Comparison of ENCODE assay signal across 8 mouse cellular contexts in the genomic region with DNA sequence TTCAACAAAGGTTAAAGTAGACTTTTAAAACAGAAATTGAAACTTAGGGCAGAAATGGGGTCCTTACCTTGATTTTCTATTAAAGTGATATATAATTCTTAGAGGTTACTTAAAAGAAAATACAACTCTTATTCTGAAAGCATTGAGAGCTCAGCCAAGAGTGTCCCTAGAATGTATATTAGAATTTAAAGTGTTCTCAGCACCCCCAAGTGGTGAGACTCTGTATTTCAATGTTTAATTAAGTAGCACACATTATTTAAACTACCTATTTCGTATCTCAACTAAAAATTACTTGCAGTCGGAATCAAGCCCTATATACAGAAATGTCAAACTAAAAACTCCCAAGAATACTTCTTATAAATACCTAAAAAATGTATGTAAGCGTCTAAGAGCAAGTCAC. TPM values are rescaled to one million over a fixed set of nuclear protein-coding genes. Genes with fewer than 3 reads are reported as not detected.
DNase-seq lines count a peak whose midpoint lies in the region; ATAC-seq lines count a peak whose summit lies in the region.

No protein-coding gene starts in this region.

- H3K36me3 ChIP-seq in midbrain, embryonic 11.5 days (ENCODE audit: control insufficient read depth, insufficient read depth, low read length): no peaks in the 10 kb centered on the region
- peaks cover 22% of the 10 kb centered on the region; the same call in 1 of the 2 replicates for H3K36me3 ChIP-seq in midbrain, embryonic 13.5 days
- H3K36me3 ChIP-seq in heart, embryonic 12.5 days: peaks cover 30% of the 10 kb centered on the region

- H3K27ac ChIP-seq in midbrain, embryonic 11.5 days (ENCODE audit: low read depth, low read length): no peak overlapping the region
- no peak overlapping the region for H3K27ac ChIP-seq in midbrain, embryonic 13.5 days
- H3K27ac ChIP-seq in heart, embryonic 12.5 days (ENCODE audit: poor library complexity, severe bottlenecking): no peak overlapping the region

- H3K9me3 ChIP-seq in midbrain, embryonic 11.5 days (ENCODE audit: control insufficient read depth, low read length): no peaks in the 10 kb centered on the region
- H3K9me3 ChIP-seq in midbrain, embryonic 13.5 days: no peaks in the 10 kb centered on the region
- H3K9me3 ChIP-seq in heart, embryonic 12.5 days (replicated peaks): no peaks in the 10 kb centered on the region

- peak; percentile 50 for DNase-seq in gastrocnemius, adult 18-20 months (ENCODE audit: low spot score)
- no peak for DNase-seq in gastrocnemius, adult 8-10 months (ENCODE audit: low spot score in 2 of 2)
- DNase-seq in midbrain, embryonic 11.5 days (ENCODE audit: low spot score, missing footprints): peak; percentile 86
- DNase-seq in embryo, embryonic 10 days (ENCODE audit: low spot score): peak; percentile 60
- peak; percentile 47 for DNase-seq in lung, postnatal 25 days (ENCODE audit: low spot score)
- no peak for DNase-seq in urinary bladder, adult 18-20 months (ENCODE audit: low spot score in 2 of 2)

- H3K27me3 ChIP-seq in midbrain, embryonic 11.5 days (ENCODE audit: control insufficient read depth, insufficient read depth, low read length): no peaks in the 10 kb centered on the region
- H3K27me3 ChIP-seq in midbrain, embryonic 13.5 days: no peaks in the 10 kb centered on the region
- no peaks in the 10 kb centered on the region for H3K27me3 ChIP-seq in heart, embryonic 12.5 days (replicated peaks)

- peak; percentile 42; the same call in 1 of the 2 replicates for ATAC-seq in midbrain, embryonic 11.5 days (ENCODE audit: low FRiP score)
- no peak for ATAC-seq in midbrain, embryonic 13.5 days
- no peak for ATAC-seq in heart, embryonic 12.5 days (ENCODE audit: insufficient number of reproducible peaks, low FRiP score)

- no peaks in the 10 kb centered on the region for H3K4me1 ChIP-seq in midbrain, embryonic 11.5 days (ENCODE audit: control insufficient read depth, insufficient read depth, low read length)
- no peaks in the 10 kb centered on the region for H3K4me1 ChIP-seq in midbrain, embryonic 13.5 days (replicated peaks)
- no peaks in the 10 kb centered on the region for H3K4me1 ChIP-seq in heart, embryonic 12.5 days (replicated peaks)

- no peak overlapping the region for H3K9ac ChIP-seq in midbrain, embryonic 11.5 days (ENCODE audit: low read length)
- H3K9ac ChIP-seq in midbrain, embryonic 13.5 days (replicated peaks): no peak overlapping the region
- no peak overlapping the region for H3K9ac ChIP-seq in heart, embryonic 12.5 days

- H3K4me2 ChIP-seq in midbrain, embryonic 11.5 days: no peak overlapping the region
- H3K4me2 ChIP-seq in midbrain, embryonic 13.5 days (replicated peaks): no peak overlapping the region
- no peak overlapping the region for H3K4me2 ChIP-seq in heart, embryonic 12.5 days

- WGBS in midbrain, embryonic 11.5 days: 48% methylated on average over 3 of the region's 3 CpGs
- WGBS in midbrain, embryonic 13.5 days: 44% methylated on average over 3 of the region's 3 CpGs
- WGBS in heart, embryonic 12.5 days: 54% methylated on average over 3 of the region's 3 CpGs

- no peak overlapping the region for H3K4me3 ChIP-seq in midbrain, embryonic 11.5 days (ENCODE audit: low read depth, low read length)
- H3K4me3 ChIP-seq in midbrain, embryonic 13.5 days (replicated peaks): no peak overlapping the region
- H3K4me3 ChIP-seq in heart, embryonic 12.5 days: no peak overlapping the region

RNA-seq across cellular contexts. Expression of a gene that starts 57.8 kb away (rescaled TPM):
- total RNA-seq in gastrocnemius, adult 18-20 months (2021): 10 to 100 TPM; 51.2 to 57.0 TPM
- 10 to 100 TPM; 53.7 to 68.4 (median 63.0) TPM for total RNA-seq in gastrocnemius, adult 8-10 months (2022)
- polyA plus RNA-seq in midbrain, embryonic 11.5 days (2014; fragmentation: Nextera tagmentation; extraction: Ambion mirVana): 5.9 and 6.3 TPM in 2 replicates
- polyA plus RNA-seq in midbrain, embryonic 13.5 days (2015; fragmentation: Nextera tagmentation; extraction: Ambion mirVana): 9.0 and 9.2 TPM in 2 replicates
- 13.8 and 15.1 TPM in 2 replicates for polyA plus RNA-seq in heart, embryonic 12.5 days (2016; fragmentation: Nextera tagmentation; extraction: Ambion mirVana)

Comparison
In these comparisons a context has a peak if more than half of its experiments do, and no peak if none do; other contexts are left out.
1. DNase-seq: peak in gastrocnemius, adult 18-20 months (single experiment), midbrain, embryonic 11.5 days (single experiment), embryo, embryonic 10 days (single experiment) and lung, postnatal 25 days (single experiment); none in gastrocnemius, adult 8-10 months (0 of 2) and urinary bladder, adult 18-20 months (0 of 2).